Mouse (Mus musculus) fibroblast of lung, adult 2 months (primary cell): ENCODE measurements at regions not wholly inside any gene's neighbourhood (a gene's known extent, or its start where the extent isn't known, plus 50 kb on each side); places are given as distances from the start of the nearest gene placed in this dataset.

Experiments
- DNase-seq: peaks from one replicate; pipeline ENCODE4 v3.0.0-alpha.2; 2011; ENCODE audit warnings: low read depth

GRCm38 (mm10) chr6:94336168-94336567 is 52.5 kb upstream of the Magi1 start:
- no peak for DNase-seq
